Mouse (Mus musculus): ENCODE measurements around the gene Akt3.

DNA sequence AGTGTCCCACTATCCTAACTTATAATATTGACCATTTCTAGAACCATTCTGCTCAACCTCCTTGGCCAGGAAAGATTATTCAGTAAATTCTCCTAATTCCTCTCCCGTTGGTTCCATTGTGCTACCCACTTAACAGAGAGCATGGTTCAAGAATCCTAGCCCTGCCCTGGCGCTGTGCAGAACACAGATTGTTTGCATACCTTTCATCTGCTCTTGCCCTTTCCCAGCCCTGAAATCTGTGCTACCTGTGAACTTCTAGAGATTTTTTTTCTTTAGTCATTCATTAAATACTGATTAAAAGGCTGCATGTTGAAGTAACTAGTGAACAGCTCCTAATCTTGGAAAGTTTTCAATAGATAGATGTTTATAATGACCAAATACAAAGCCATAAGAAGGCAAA, 19.6 kb downstream of the Akt3 start:
- no peak for TF ChIP-seq CTCF (IDR thresholded peaks at IDR 0.05; ENCODE audit: extremely low read depth, insufficient read depth, low read length)
- no peak for TF ChIP-seq POLR2A (IDR thresholded peaks at IDR 0.05; ENCODE audit: extremely low read depth, insufficient read depth, low read length)

Data from cortical plate, adult 2 months (tissue).